Mouse (Mus musculus) yolk sac, embryonic 10.5 days (tissue): Measurements from ENCODE around the gene Rspo1.

Source experiments
- DNase-seq: peaks from one replicate; pipeline ENCODE4 v3.0.0-alpha.2; 2017; ENCODE audit warnings: low spot score

The Rspo1 gene

GRCm38 (mm10) chr4:125034341-125034740 lies 48.1 kb downstream of the Rspo1 start:
- no peak for DNase-seq

- no peak for DNase-seq
Measured at GRCm38 (mm10) chr4:125044454-125044853, 58.2 kb downstream of the Rspo1 start.

GRCm38 (mm10) chr4:125055385-125055784 lies 69.2 kb downstream of the Rspo1 start:
- DNase-seq: no peak

- DNase-seq: no peak
Measured at GRCm38 (mm10) chr4:125056476-125056875, 70.2 kb downstream of the Rspo1 start.

GRCm38 (mm10) chr4:125057273-125057672 lies 71.0 kb downstream of the Rspo1 start:
- no peak for DNase-seq

- no peak for DNase-seq
Measured at GRCm38 (mm10) chr4:125058033-125058432, 71.8 kb downstream of the Rspo1 start.
